Mouse (Mus musculus): Measurements from ENCODE around the gene Tedc2. TPM values are rescaled to one million over a fixed set of nuclear protein-coding genes. Genes with fewer than 3 reads are reported as not detected.

Gene Tedc2
- polyA plus RNA-seq, 1 experiment from 2014 or later: 4.0 TPM

DNA sequence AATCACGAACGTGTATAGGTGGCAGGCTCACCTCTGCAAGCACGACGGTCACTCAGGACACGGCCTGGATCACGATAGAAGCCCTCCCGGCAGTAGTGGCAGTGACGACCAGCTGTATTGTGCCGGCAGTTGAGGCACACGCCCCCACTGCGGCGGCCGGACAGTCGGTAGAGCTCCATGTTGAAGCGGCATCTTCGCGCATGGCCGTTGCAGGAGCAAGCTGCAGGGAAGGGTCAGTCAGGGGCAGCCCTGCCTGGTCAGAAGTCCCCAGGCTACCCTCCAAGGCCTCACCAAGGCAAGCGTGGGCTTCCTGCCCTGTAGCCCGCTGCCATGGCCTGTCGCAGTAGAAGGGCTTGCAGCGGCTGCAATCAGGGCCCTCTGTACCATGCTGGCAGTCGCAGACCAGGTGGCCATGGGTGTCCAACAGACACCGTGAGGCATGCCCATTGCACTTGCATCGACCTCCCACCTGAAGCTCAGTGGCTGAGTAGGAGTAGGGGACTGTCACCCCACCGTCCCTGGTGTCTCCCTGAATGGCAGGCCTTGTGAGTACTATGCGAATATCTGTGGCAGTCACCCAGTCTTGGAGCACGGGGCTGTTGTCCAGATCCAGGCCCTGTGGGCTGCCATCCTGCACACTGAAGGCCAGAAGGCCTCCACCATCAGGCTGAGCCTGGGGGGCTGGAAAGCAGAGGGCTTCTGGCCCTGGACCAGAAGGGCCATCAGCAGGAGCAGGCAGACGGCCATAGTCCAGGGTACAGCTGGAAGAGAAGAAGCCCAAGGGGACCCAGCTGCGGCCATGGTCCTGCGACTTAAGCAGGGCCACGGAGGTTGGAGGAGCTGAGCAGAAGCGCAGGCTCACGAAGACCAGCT lies 12.6 kb downstream of the Tedc2 start:
- Histone ChIP-seq H3K27ac (no peak overlapping the region), H3K79me2 (ENCODE audit: inconsistent target) (peaks cover 22% of the 10 kb centered on the region), H3K4me3 (ENCODE audit: inconsistent target) (no peak overlapping the region), H3K36me3 (ENCODE audit: inconsistent target) (no peaks in the 10 kb centered on the region)
- 95% methylated on average over 30 of the region's 34 CpGs for WGBS (ENCODE audit: missing documents)

DNA sequence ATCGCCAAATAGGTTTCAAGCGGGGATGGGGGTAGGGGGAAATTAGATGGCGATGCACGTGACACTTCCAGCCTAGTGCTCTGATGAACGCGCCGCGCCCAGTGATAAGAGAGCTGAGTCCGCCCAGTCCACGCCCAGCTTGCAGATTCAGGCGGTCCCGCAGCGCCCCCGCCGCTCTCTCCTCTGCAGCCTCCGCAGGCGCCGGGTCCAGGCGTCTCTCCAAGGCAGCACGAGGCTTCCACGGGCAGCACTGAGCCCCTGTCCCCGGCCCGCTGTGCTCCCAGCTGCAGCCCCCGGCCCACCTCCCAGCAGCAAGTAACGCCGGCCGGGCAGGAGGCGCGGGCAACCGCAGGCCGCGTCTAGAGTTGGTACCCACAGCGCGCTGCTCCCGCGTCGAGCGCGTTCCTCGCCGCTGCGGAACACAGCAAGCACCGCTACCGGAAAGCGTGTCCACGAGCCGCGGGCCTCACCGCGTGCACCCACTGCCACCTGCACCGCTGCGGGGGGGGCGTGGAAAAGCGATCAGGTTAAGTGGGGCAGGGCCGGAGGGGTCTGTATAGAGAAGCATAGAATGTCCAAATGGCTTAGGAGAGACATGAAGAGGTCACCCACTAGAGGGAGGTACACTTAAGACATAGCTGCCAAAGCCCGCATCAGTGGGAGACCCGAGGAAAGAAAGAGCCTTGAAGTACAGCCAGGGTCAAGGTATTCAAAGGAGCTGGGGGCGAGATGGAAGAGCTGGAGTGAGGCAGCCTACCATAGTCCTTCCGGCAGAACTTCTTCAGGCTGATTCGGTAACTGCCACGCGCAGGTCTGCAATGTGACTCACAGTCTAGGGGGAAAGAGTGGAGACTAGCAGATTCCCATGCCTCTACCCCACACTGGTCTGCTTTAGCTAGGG lies 13.9 kb downstream of the Tedc2 start:
- Histone ChIP-seq H3K4me3 (ENCODE audit: inconsistent target) (peak overlapping the region; percentile 25; the same call in 1 of the 2 replicates), H3K36me3 (ENCODE audit: inconsistent target) (no peaks in the 10 kb centered on the region), H3K79me2 (ENCODE audit: inconsistent target) (peaks cover 35% of the 10 kb centered on the region), H3K27ac (no peak overlapping the region)
- WGBS (ENCODE audit: missing documents): 12% methylated on average over 49 of the region's 62 CpGs

GRCm38 (mm10) chr17:24205908-24206361 lies 14.7 kb downstream of the Tedc2 start:
- no peaks in the 10 kb centered on the region for H3K36me3 ChIP-seq (ENCODE audit: inconsistent target)
- H3K4me3 ChIP-seq (ENCODE audit: inconsistent target): peak overlapping the region; percentile 25
- peaks cover 42% of the 10 kb centered on the region for H3K79me2 ChIP-seq (ENCODE audit: inconsistent target)
- 9% methylated on average over 15 of the region's 15 CpGs for WGBS (ENCODE audit: missing documents)
- H3K27ac ChIP-seq: peak overlapping the region; percentile 39

DNA sequence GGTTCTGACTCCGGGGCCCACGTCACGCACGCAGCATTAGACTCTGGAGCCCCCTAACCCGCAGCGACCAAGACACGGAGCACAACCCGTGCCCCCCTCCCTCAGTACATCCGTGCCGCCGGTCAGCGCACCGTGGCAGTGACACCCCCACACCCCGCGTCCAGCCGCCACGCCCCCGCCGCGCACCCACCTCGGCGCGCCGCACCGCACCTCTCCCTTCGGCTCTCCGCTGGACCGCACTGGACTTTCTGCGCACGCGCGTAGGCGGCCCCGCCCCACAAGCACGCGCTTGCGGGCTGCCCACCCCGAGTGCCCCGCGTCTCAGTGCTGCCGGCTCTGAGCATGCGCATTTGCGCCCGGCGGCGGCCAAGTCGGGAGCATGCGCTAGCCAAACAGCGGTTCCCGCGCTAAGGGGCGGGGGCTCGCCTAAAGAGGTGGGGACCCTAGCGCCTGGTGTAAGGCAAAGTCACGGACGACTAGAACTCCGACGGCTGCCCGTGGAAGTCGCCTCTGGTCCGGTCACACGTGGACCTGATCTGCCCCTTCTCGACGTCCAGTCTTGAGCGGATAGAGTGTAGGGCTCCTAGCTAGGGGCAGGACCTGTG lies 15.3 kb downstream of the Tedc2 start, which contains the start of gene Tbc1d24:
TSS of gene Tbc1d24 (minus strand) at position 279 of the 605 bp plus-strand sequence.
- WGBS (ENCODE audit: missing documents): under 1% methylated on average over 65 of the region's 65 CpGs
- Histone ChIP-seq H3K36me3 (ENCODE audit: inconsistent target) (no peaks in the 10 kb centered on the region), H3K4me3 (ENCODE audit: inconsistent target) (peak within 1 kb of the TSS; percentile 65), H3K79me2 (ENCODE audit: inconsistent target) (peaks cover 48% of the 10 kb centered on the region), H3K27ac (peak within 1 kb of the TSS; percentile 39)

DNA sequence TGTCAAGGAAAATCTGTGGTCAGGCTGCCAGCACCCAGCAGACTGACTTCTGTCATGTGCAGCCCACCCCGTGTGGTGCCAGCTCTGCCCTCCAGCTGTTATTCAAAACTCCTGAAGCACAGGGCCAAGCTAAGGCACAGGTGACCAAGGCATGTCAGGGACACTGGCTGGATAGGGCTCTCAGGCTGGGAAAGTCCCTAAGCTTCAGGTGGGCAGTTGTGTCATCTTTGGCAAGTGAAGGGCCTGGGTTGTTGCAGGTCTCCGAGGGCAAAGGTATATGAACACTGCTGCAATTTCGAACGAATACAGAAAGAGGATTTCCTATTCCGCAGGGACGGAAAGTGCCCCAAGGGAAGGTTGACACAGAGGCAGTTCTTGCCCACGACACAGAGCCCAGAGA lies 15.8 kb downstream of the Tedc2 start:
- 0 out of 2 replicates have a peak overlapping the region, but pooled peaks have one; percentile 17 for H3K27ac ChIP-seq
- peaks cover 53% of the 10 kb centered on the region for H3K79me2 ChIP-seq (ENCODE audit: inconsistent target)
- H3K4me3 ChIP-seq (ENCODE audit: inconsistent target): peak overlapping the region; percentile 65
- H3K36me3 ChIP-seq (ENCODE audit: inconsistent target): no peaks in the 10 kb centered on the region
- 8% methylated on average over 7 of the region's 7 CpGs for WGBS (ENCODE audit: missing documents)

- Histone ChIP-seq H3K79me2 (ENCODE audit: inconsistent target) (peaks cover 63% of the 10 kb centered on the region), H3K36me3 (ENCODE audit: inconsistent target) (no peaks in the 10 kb centered on the region), H3K4me3 (ENCODE audit: inconsistent target) (no peak overlapping the region), H3K27ac (no peak overlapping the region)
- WGBS (ENCODE audit: missing documents): 91% methylated on average over 3 of the region's 3 CpGs
These were observed 16.8 kb downstream of the Tedc2 start for GRCm38 (mm10) chr17:24203611-24204534.

GRCm38 (mm10) chr17:24203068-24203467 lies 17.6 kb downstream of the Tedc2 start:
- H3K36me3 ChIP-seq (ENCODE audit: inconsistent target): no peaks in the 10 kb centered on the region
- no peak overlapping the region for H3K27ac ChIP-seq
- H3K4me3 ChIP-seq (ENCODE audit: inconsistent target): no peak overlapping the region
- H3K79me2 ChIP-seq (ENCODE audit: inconsistent target): peaks cover 71% of the 10 kb centered on the region
- WGBS (ENCODE audit: missing documents): 95% methylated on average over 4 of the region's 4 CpGs

- Histone ChIP-seq H3K36me3 (ENCODE audit: inconsistent target) (no peaks in the 10 kb centered on the region), H3K27ac (no peak overlapping the region), H3K79me2 (ENCODE audit: inconsistent target) (peaks cover 91% of the 10 kb centered on the region), H3K4me3 (ENCODE audit: inconsistent target) (no peak overlapping the region)
- WGBS (ENCODE audit: missing documents): 93% methylated on average over 4 of the region's 4 CpGs
These were observed 19.6 kb downstream of the Tedc2 start for GRCm38 (mm10) chr17:24201092-24201491.

DNA sequence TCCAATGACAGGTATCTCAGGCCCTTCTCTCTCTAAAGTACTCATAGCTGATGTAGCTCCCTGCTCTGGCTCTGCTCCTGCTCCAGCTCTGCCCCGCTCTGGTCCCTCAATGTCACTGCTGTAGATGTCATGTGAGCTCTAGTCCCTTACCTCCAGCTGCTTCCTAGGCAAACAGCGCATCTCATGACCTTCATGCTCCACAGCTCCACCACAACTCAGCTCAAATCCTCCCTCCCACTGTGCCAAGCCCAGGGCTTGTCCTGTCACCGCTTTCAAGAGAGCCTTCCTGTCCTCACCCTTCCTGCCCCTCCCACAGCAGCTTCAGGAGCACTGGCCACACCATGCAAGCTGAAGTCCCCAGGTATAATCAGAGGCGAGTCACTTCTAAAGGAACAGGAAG lies 20.9 kb downstream of the Tedc2 start:
- Histone ChIP-seq H3K79me2 (ENCODE audit: inconsistent target) (peaks cover 100% of the 10 kb centered on the region), H3K4me3 (ENCODE audit: inconsistent target) (no peak overlapping the region), H3K27ac (no peak overlapping the region), H3K36me3 (ENCODE audit: inconsistent target) (no peaks in the 10 kb centered on the region)
- 100% methylated on average over 2 of the region's 4 CpGs for WGBS (ENCODE audit: missing documents)

DNA sequence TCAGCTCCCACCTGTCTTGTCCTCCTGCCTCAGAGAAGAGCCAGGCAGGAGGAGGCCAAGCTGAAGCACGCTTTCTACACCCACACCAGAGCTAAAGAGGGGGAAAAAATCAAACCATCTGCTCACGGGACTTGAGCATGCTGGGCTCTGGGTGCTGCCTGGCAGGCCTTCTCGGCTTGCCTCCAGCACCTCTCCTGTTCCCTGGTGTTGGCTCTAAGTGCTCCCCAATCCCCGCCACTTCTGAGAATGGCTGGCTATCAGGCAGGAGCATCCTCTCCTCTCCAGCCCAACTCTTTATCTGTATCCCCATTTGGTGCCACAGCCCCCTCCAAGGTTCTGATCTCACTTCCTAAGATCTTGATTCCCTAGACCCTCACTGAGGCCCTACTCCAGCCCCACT lies 21.4 kb downstream of the Tedc2 start:
- peaks cover 99% of the 10 kb centered on the region for H3K79me2 ChIP-seq (ENCODE audit: inconsistent target)
- H3K27ac ChIP-seq: no peak overlapping the region
- no peak overlapping the region for H3K4me3 ChIP-seq (ENCODE audit: inconsistent target)
- H3K36me3 ChIP-seq (ENCODE audit: inconsistent target): no peaks in the 10 kb centered on the region
- 90% methylated on average over 3 of the region's 4 CpGs for WGBS (ENCODE audit: missing documents)

GRCm38 (mm10) chr17:24197032-24197824 lies 23.4 kb downstream of the Tedc2 start:
- Histone ChIP-seq H3K79me2 (ENCODE audit: inconsistent target) (peaks cover 94% of the 10 kb centered on the region), H3K36me3 (ENCODE audit: inconsistent target) (no peaks in the 10 kb centered on the region), H3K4me3 (ENCODE audit: inconsistent target) (no peak overlapping the region), H3K27ac (no peak overlapping the region)
- WGBS (ENCODE audit: missing documents): 93% methylated on average over 15 of the region's 15 CpGs

DNA sequence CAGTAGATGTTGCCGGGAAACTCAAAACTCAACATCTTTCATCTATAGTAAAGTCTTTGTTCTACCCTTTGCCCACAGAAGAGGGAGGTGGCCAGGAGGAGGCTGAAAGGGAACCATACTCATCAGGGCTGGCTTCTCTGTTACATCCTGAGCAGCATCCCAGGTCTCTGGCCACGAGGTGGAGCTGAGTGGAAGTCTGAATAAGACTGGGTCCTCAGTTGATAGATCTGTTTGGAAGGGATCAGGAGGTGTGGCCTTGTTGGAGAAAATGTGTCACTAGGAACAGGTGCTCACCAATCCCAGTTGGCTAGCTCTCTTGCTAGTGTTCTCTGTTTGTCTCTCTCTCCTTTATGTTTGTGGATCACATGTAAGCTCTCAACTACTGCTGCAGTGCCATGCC lies 25.3 kb downstream of the Tedc2 start:
- no peak overlapping the region for H3K27ac ChIP-seq
- H3K36me3 ChIP-seq (ENCODE audit: inconsistent target): no peaks in the 10 kb centered on the region
- WGBS (ENCODE audit: missing documents): 83% methylated on average over 2 of the region's 2 CpGs
- no peak overlapping the region for H3K4me3 ChIP-seq (ENCODE audit: inconsistent target)
- peaks cover 94% of the 10 kb centered on the region for H3K79me2 ChIP-seq (ENCODE audit: inconsistent target)

- 90% methylated on average over 3 of the region's 5 CpGs for whole genome bisulfite sequencing (ENCODE audit: missing documents)
- H3K36me3 ChIP-seq (ENCODE audit: inconsistent target): no peaks in the 10 kb centered on the region
- no peak overlapping the region for H3K27ac ChIP-seq
- peaks cover 84% of the 10 kb centered on the region; the same call in 1 of the 2 replicates for H3K79me2 ChIP-seq (ENCODE audit: inconsistent target)
- no peak overlapping the region for H3K4me3 ChIP-seq (ENCODE audit: inconsistent target)
These were observed 26.9 kb downstream of the Tedc2 start for GRCm38 (mm10) chr17:24193769-24194168.

Data from macrophage (primary cell).